Mouse (Mus musculus) hindbrain, embryonic 12.5 days (tissue): ENCODE data around the gene Gm44596. TPM values are rescaled to one million over a fixed set of nuclear protein-coding genes. Genes with fewer than 3 reads are reported as not detected.

Experiments used
- ATAC-seq: fragments of 200-750 bp; cut with Nextera tagmentation; 2 replicates; pipeline ENCODE4 v1.8.0; 2017; ENCODE audit warnings: moderate TSS enrichment; ENCODE audit not compliant: low FRiP score
- H3K27ac ChIP-seq: fragments of 300-500 bp; sonication (generic); 2 replicates; pipeline ENCODE4 v1.5.1; 2016; ENCODE audit warnings: mild to moderate bottlenecking
- H3K27me3 ChIP-seq: fragments of 300-500 bp; sonication (generic); 2 replicates; pipeline ENCODE4 v1.6.1; 2016; ENCODE audit warnings: mild to moderate bottlenecking
- H3K36me3 ChIP-seq: fragments of 300-500 bp; sonication (generic); 2 replicates; pipeline ENCODE4 v1.6.1; 2016; ENCODE audit warnings: mild to moderate bottlenecking
- H3K4me1 ChIP-seq: fragments of 300-500 bp; sonication (generic); 2 replicates; pipeline ENCODE4 v1.6.1; 2016
- H3K4me2 ChIP-seq: fragments of 300-500 bp; sonication (generic); replicated peaks from 2 replicates; pipeline ENCODE4 v1.6.1; 2016; ENCODE audit warnings: mild to moderate bottlenecking
- H3K4me3 ChIP-seq: fragments of 300-500 bp; sonication (generic); 2 replicates; pipeline ENCODE4 v1.5.1; 2016; ENCODE audit warnings: mild to moderate bottlenecking
- H3K9ac ChIP-seq: fragments of 300-500 bp; sonication (generic); 2 replicates; pipeline ENCODE4 v1.6.1; 2016; ENCODE audit warnings: mild to moderate bottlenecking, moderate library complexity
- H3K9me3 ChIP-seq: fragments of 300-500 bp; sonication (generic); replicated peaks from 2 replicates; pipeline ENCODE4 v1.6.1; 2016; ENCODE audit warnings: mild to moderate bottlenecking
- WGBS: fragments of 180-500 bp; shearing (Covaris S2); methylation state at CpG from one replicate; pipeline ENCODE4 v1.1.7; 2016; 5-methylcytosine and 5-hydroxymethylcytosine counted together
- polyA plus RNA-seq: library from polyadenylated mRNA; unstranded; fragments of >200 nt; fragmentation: Nextera tagmentation; extraction: Ambion mirVana; gene quantifications from 2 replicates; pipeline ENCODE4 v1.2.1, GENCODE M21; 2016

Gm44596 gene
- polyA plus RNA-seq: not detected in 2 replicates

GRCm38 (mm10) chr6:128375192-128375591 lies at the start of gene Gm44596, which contains the start of gene Tex52:
TSS of gene Gm44596 (plus strand) at chr6:128375503.
TSS of gene Tex52 (plus strand) at chr6:128375456.
- Histone ChIP-seq H3K4me1 (peaks cover 10% of the 10 kb centered on the region), H3K27ac (peak within 1 kb of the TSS; percentile 70), H3K9ac (0 out of 2 replicates have a peak within 1 kb of the TSS, but pooled peaks have one; percentile 13), H3K4me3 (no peak within 1 kb of the TSS), H3K9me3 (no peaks in the 10 kb centered on the region), H3K36me3 (peaks cover 43% of the 10 kb centered on the region), H3K4me2 (no peak within 1 kb of the TSS), H3K27me3 (no peaks in the 10 kb centered on the region)
- WGBS: 15% methylated on average over 6 of the region's 6 CpGs
- ATAC-seq: peak; percentile 77

- peaks cover 46% of the 10 kb centered on the region for H3K36me3 ChIP-seq
- H3K4me1 ChIP-seq: peaks cover 8% of the 10 kb centered on the region; the same call in 1 of the 2 replicates
- no peaks in the 10 kb centered on the region for H3K27me3 ChIP-seq
- no peak overlapping the region for H3K4me2 ChIP-seq
- peak; percentile 62 for ATAC-seq
- H3K27ac ChIP-seq: peak overlapping the region; percentile 23; the same call in 1 of the 2 replicates
- H3K9me3 ChIP-seq: peaks cover 11% of the 10 kb centered on the region
- no peak overlapping the region for H3K9ac ChIP-seq
- WGBS: 23% methylated on average over 12 of the region's 12 CpGs
- H3K4me3 ChIP-seq: no peak overlapping the region
Observed at GRCm38 (mm10) chr6:128334397-128335124, 40.7 kb upstream of the Gm44596 start.

- WGBS: 78% methylated on average over 7 of the region's 7 CpGs
- peaks cover 8% of the 10 kb centered on the region; the same call in 1 of the 2 replicates for H3K4me1 ChIP-seq
- no peak overlapping the region for H3K4me3 ChIP-seq
Observed at GRCm38 (mm10) chr6:128337467-128337866, 37.8 kb upstream of the Gm44596 start.

GRCm38 (mm10) chr6:128338876-128339275 lies 36.4 kb upstream of the Gm44596 start:
- no peak overlapping the region for H3K27ac ChIP-seq
- H3K27me3 ChIP-seq: no peaks in the 10 kb centered on the region
- H3K4me1 ChIP-seq: peaks cover 8% of the 10 kb centered on the region; the same call in 1 of the 2 replicates
- H3K4me2 ChIP-seq: no peak overlapping the region
- peaks cover 22% of the 10 kb centered on the region for H3K36me3 ChIP-seq
- 58% methylated on average over 5 of the region's 5 CpGs for WGBS
- no peak for ATAC-seq
- H3K4me3 ChIP-seq: no peak overlapping the region
- H3K9ac ChIP-seq: no peak overlapping the region
- no peaks in the 10 kb centered on the region for H3K9me3 ChIP-seq

More at GRCm38 (mm10) chr6:128337467-128337866, 37.8 kb upstream of the Gm44596 start:
- H3K4me2 ChIP-seq: no peak overlapping the region
- H3K36me3 ChIP-seq: peaks cover 31% of the 10 kb centered on the region
- ATAC-seq: no peak
- no peaks in the 10 kb centered on the region for H3K27me3 ChIP-seq
- no peak overlapping the region for H3K27ac ChIP-seq
- H3K9me3 ChIP-seq: no peaks in the 10 kb centered on the region
- no peak overlapping the region for H3K9ac ChIP-seq

GRCm38 (mm10) chr6:128341956-128342723 lies 33.2 kb upstream of the Gm44596 start:
- no peak for ATAC-seq
- no peaks in the 10 kb centered on the region for H3K9me3 ChIP-seq
- 95% methylated on average over 11 of the region's 11 CpGs for WGBS

GRCm38 (mm10) chr6:128345623-128346022 lies 29.7 kb upstream of the Gm44596 start:
- Histone ChIP-seq H3K9me3 (no peaks in the 10 kb centered on the region), H3K4me3 (no peak overlapping the region), H3K4me1 (peaks cover 3% of the 10 kb centered on the region; the same call in 1 of the 2 replicates), H3K27ac (no peak overlapping the region), H3K36me3 (peaks cover 15% of the 10 kb centered on the region; the same call in 1 of the 2 replicates), H3K9ac (no peak overlapping the region), H3K4me2 (no peak overlapping the region), H3K27me3 (no peaks in the 10 kb centered on the region)
- ATAC-seq: no peak
- WGBS: 91% methylated on average over 10 of the region's 10 CpGs

More at GRCm38 (mm10) chr6:128341956-128342723, 33.2 kb upstream of the Gm44596 start:
- Histone ChIP-seq H3K9ac (no peak overlapping the region), H3K36me3 (peaks cover 10% of the 10 kb centered on the region; the same call in 1 of the 2 replicates), H3K4me2 (no peak overlapping the region), H3K27ac (no peak overlapping the region), H3K27me3 (no peaks in the 10 kb centered on the region), H3K4me1 (peaks cover 3% of the 10 kb centered on the region; the same call in 1 of the 2 replicates), H3K4me3 (no peak overlapping the region)

GRCm38 (mm10) chr6:128346782-128347181 lies 28.5 kb upstream of the Gm44596 start:
- Histone ChIP-seq H3K27ac (no peak overlapping the region), H3K9me3 (no peaks in the 10 kb centered on the region), H3K4me2 (no peak overlapping the region), H3K36me3 (peaks cover 20% of the 10 kb centered on the region; the same call in 1 of the 2 replicates), H3K9ac (no peak overlapping the region), H3K27me3 (no peaks in the 10 kb centered on the region), H3K4me1 (peaks cover 3% of the 10 kb centered on the region; the same call in 1 of the 2 replicates), H3K4me3 (no peak overlapping the region)
- WGBS: 88% methylated on average over 6 of the region's 6 CpGs
- no peak for ATAC-seq

- no peak overlapping the region for H3K4me2 ChIP-seq
- H3K4me3 ChIP-seq: no peak overlapping the region
- peaks cover 9% of the 10 kb centered on the region; the same call in 1 of the 2 replicates for H3K36me3 ChIP-seq
- H3K9ac ChIP-seq: no peak overlapping the region
- peak overlapping the region; percentile 32; the same call in 1 of the 2 replicates for H3K27ac ChIP-seq
- no peak for ATAC-seq
- no peaks in the 10 kb centered on the region for H3K9me3 ChIP-seq
- H3K4me1 ChIP-seq: peaks cover 12% of the 10 kb centered on the region
- H3K27me3 ChIP-seq: no peaks in the 10 kb centered on the region
- WGBS: 38% methylated on average over 7 of the region's 7 CpGs
Observed at GRCm38 (mm10) chr6:128349711-128350110, 25.6 kb upstream of the Gm44596 start.

GRCm38 (mm10) chr6:128354140-128354539 lies 21.2 kb upstream of the Gm44596 start:
- Histone ChIP-seq H3K4me1 (peaks cover 17% of the 10 kb centered on the region), H3K27me3 (no peaks in the 10 kb centered on the region), H3K9me3 (no peaks in the 10 kb centered on the region), H3K4me3 (no peak overlapping the region), H3K36me3 (peaks cover 30% of the 10 kb centered on the region), H3K9ac (no peak overlapping the region), H3K4me2 (0 out of 2 replicates have a peak overlapping the region, but pooled peaks have one; percentile 13), H3K27ac (no peak overlapping the region)
- ATAC-seq: no peak
- 49% methylated on average over 3 of the region's 3 CpGs for WGBS

GRCm38 (mm10) chr6:128355201-128355681 lies 20.1 kb upstream of the Gm44596 start:
- H3K27ac ChIP-seq: peak overlapping the region; percentile 91
- peak overlapping the region; percentile 71 for H3K4me2 ChIP-seq
- H3K4me3 ChIP-seq: peak overlapping the region; percentile 81
- peak; percentile 79 for ATAC-seq
- H3K4me1 ChIP-seq: peaks cover 17% of the 10 kb centered on the region
- H3K9me3 ChIP-seq: no peaks in the 10 kb centered on the region
- peak overlapping the region; percentile 85 for H3K9ac ChIP-seq
- H3K36me3 ChIP-seq: peaks cover 30% of the 10 kb centered on the region
- H3K27me3 ChIP-seq: no peaks in the 10 kb centered on the region
- 0% methylated on average over 28 of the region's 28 CpGs for WGBS

GRCm38 (mm10) chr6:128355726-128356416 lies 19.4 kb upstream of the Gm44596 start, which contains the start of gene Tulp3:
TSS of gene Tulp3 (minus strand) at chr6:128355851.
- peaks cover 23% of the 10 kb centered on the region for H3K4me1 ChIP-seq
- H3K36me3 ChIP-seq: peaks cover 23% of the 10 kb centered on the region
- under 1% methylated on average over 42 of the region's 42 CpGs for WGBS
- H3K27me3 ChIP-seq: no peaks in the 10 kb centered on the region
- H3K9me3 ChIP-seq: no peaks in the 10 kb centered on the region
- peak within 1 kb of the TSS; percentile 71 for H3K4me2 ChIP-seq
- peak; percentile 99 for ATAC-seq
- H3K27ac ChIP-seq: peak within 1 kb of the TSS; percentile 91
- H3K9ac ChIP-seq: peak within 1 kb of the TSS; percentile 85
- H3K4me3 ChIP-seq: peak within 1 kb of the TSS; percentile 81
